In the genomic region with DNA sequence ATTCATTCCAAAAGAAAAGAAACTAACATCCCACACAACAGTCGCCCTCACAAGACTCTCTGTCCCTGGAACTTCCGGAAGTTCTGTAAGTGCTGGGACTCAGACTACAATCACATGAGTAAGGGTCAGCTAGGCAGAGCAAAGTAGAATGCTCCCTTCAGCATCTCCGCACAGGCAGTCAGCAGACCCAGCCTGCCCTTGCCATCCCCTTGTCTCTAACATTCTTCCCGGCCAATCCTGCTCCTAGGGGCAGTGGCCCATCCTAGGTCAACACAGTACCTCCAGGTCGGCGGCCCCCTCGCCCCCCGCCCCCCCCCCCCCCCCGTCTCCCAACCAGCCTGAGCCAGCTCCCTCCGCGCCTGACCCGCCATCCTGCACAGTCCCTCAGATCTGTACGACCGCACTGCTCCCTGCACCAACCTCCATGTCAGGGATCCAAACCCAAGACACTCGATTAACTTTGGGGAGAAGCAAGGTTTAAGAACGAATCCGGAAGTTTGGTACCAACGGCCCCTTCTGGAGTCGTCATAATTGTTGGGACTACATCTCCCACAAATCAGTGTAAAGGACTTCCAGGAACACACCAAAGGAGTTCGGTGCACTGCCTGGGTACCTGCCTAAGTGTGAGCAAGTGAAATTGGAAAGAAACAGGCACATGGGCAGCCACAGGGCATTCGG, we compare ENCODE assay signal across 8 mouse cellular contexts. TPM values are rescaled to one million over a fixed set of nuclear protein-coding genes. Genes with fewer than 3 reads are reported as not detected.
A peak's percentile ranks its signal among the peaks of the same experiment; 100 is the strongest.
DNase-seq lines count a peak whose midpoint lies in the region; ATAC-seq lines count a peak whose summit lies in the region.

TSS of gene Zfp65 (minus strand) at position 533 of the 678 bp plus-strand sequence.

- no peaks in the 10 kb centered on the region for H3K27me3 ChIP-seq in hindbrain, embryonic 12.5 days

- peak within 1 kb of the TSS; percentile 65 for H3K4me2 ChIP-seq in hindbrain, embryonic 12.5 days (replicated peaks)

- WGBS in hindbrain, embryonic 12.5 days: 3% methylated on average over 16 of the region's 21 CpGs

- H3K4me3 ChIP-seq in hindbrain, embryonic 12.5 days: peak within 1 kb of the TSS; percentile 60

- H3K36me3 ChIP-seq in hindbrain, embryonic 12.5 days: no peaks in the 10 kb centered on the region

- H3K4me1 ChIP-seq in hindbrain, embryonic 12.5 days: no peaks in the 10 kb centered on the region

- DNase-seq in NIH3T3 (ENCODE audit: low read depth): peak; percentile 74
- peak; percentile 75 for DNase-seq in cerebellum, adult 9-11 months
- DNase-seq in frontal cortex, postnatal 14 days (ENCODE audit: low spot score in 2 of 2): peak; percentile 46 to 49
- peak; percentile 43 to 46 for DNase-seq in layer of hippocampus, postnatal 25 days (ENCODE audit: extremely low spot score in 1 of 2, low spot score in 1 of 2)
- peak; percentile 58 for DNase-seq in lung, postnatal 10 days
- DNase-seq in ovary, postnatal 14 days (ENCODE audit: low spot score): peak; percentile 43
- peak; percentile 25 to 29 for DNase-seq in thymus, postnatal 36 days

- no peak within 1 kb of the TSS for H3K27ac ChIP-seq in hindbrain, embryonic 12.5 days

- peak; percentile 80 for ATAC-seq in hindbrain, embryonic 12.5 days (ENCODE audit: low FRiP score)

- no peaks in the 10 kb centered on the region for H3K9me3 ChIP-seq in hindbrain, embryonic 12.5 days (replicated peaks)

- peak within 1 kb of the TSS; percentile 75 for H3K9ac ChIP-seq in hindbrain, embryonic 12.5 days

RNA-seq across cellular contexts. Expression of gene Zfp65, which starts in this region (rescaled TPM):
- 8.2 and 9.1 TPM in 2 replicates for polyA plus RNA-seq in hindbrain, embryonic 12.5 days (2016; fragmentation: Nextera tagmentation; extraction: Ambion mirVana)
- total RNA-seq in layer of hippocampus, postnatal 25 days (2021): 10 to 100 TPM; 14.7 to 15.1 TPM
